Mouse (Mus musculus) embryonic fibroblast, embryonic 13.5 days (primary cell): ENCODE data around the gene Rnf150.

Experiments used
- CTCF ChIP-seq: IDR thresholded peaks from 2 replicates; pipeline ENCODE4 v1.5.1; 2011; ENCODE audit warnings: mild to moderate bottlenecking, control low read depth, low read length, moderate library complexity, borderline replicate concordance; ENCODE audit not compliant: insufficient read depth
- POLR2A ChIP-seq: IDR thresholded peaks from 2 replicates; pipeline ENCODE4 v1.6.1; 2011; ENCODE audit warnings: low read depth, mild to moderate bottlenecking, control low read depth, low read length, moderate library complexity

DNA sequence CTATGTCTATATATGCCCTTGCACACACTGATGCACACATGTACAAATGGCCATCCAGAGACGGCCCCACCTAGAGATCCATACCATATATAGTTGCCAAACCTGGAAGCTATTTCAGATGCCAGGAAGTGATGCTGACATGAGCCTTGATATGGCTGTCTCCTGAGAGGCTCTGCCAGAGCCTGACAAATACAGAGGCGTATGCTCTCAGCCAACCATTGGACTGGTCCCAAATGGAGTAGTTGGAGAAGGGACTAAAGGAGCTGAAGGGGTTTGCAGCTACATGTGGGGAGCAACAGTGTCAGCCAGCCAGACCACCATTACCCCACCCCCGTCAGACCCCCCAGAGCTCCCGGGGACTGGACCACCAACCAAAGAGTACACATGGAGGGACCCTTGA is 189.7 kb downstream of the Rnf150 start:
- no peak for TF ChIP-seq CTCF
- no peak for TF ChIP-seq POLR2A
